Mouse (Mus musculus): Measurements from ENCODE around the gene Gm20388.
"Not testable (repeated sequence)": the region's sequence is repeated elsewhere in the genome, so short reads cannot be mapped to it uniquely, and the experiment has no call there.

The Gm20388 gene

GRCm38 (mm10) chr8:120715200-120715599 lies 804.6 kb downstream of the Gm20388 start:
- no peak for DNase-seq (ENCODE audit: low spot score)

- no peak for DNase-seq (ENCODE audit: low spot score)
These were observed 805.5 kb downstream of the Gm20388 start for GRCm38 (mm10) chr8:120715996-120716680.

- no peak for DNase-seq (ENCODE audit: low spot score)
These were observed 809.1 kb downstream of the Gm20388 start for GRCm38 (mm10) chr8:120719586-120720236.

- DNase-seq (ENCODE audit: low spot score), result no peak
These were observed 812.4 kb downstream of the Gm20388 start for GRCm38 (mm10) chr8:120723025-120723424.

GRCm38 (mm10) chr8:120724096-120724495 lies 813.5 kb downstream of the Gm20388 start:
- not testable (repeated sequence) for DNase-seq (ENCODE audit: low spot score)

- DNase-seq (ENCODE audit: low spot score), result no peak
These were observed 814.4 kb downstream of the Gm20388 start for GRCm38 (mm10) chr8:120724816-120725575.

- no peak for DNase-seq (ENCODE audit: low spot score)
These were observed 814.9 kb downstream of the Gm20388 start for GRCm38 (mm10) chr8:120725576-120725950.

GRCm38 (mm10) chr8:120726051-120726450 lies 815.4 kb downstream of the Gm20388 start:
- DNase-seq (ENCODE audit: low spot score), result no peak

- no peak for DNase-seq (ENCODE audit: low spot score)
These were observed 818.0 kb downstream of the Gm20388 start for GRCm38 (mm10) chr8:120728488-120729160.

GRCm38 (mm10) chr8:120731582-120731981 lies 820.9 kb downstream of the Gm20388 start:
- no peak for DNase-seq (ENCODE audit: low spot score)

- DNase-seq (ENCODE audit: low spot score), result no peak
These were observed 821.4 kb downstream of the Gm20388 start for GRCm38 (mm10) chr8:120732068-120732467.

GRCm38 (mm10) chr8:120735770-120736481 lies 825.3 kb downstream of the Gm20388 start, which contains the start of gene Irf8:
Gene Irf8, plus strand, starts transcription at chr8:120736358.
- peak; percentile 76 for DNase-seq (ENCODE audit: low spot score)

- no peak for DNase-seq (ENCODE audit: low spot score)
These were observed 825.8 kb downstream of the Gm20388 start for GRCm38 (mm10) chr8:120736486-120736885.

GRCm38 (mm10) chr8:120737166-120737565 lies 826.5 kb downstream of the Gm20388 start:
- DNase-seq (ENCODE audit: low spot score), result no peak

- DNase-seq (ENCODE audit: low spot score), result no peak
These were observed 828.1 kb downstream of the Gm20388 start for GRCm38 (mm10) chr8:120738771-120739170.

- no peak for DNase-seq (ENCODE audit: low spot score)
These were observed 828.9 kb downstream of the Gm20388 start for GRCm38 (mm10) chr8:120739526-120739925.

GRCm38 (mm10) chr8:120740579-120740978 lies 829.9 kb downstream of the Gm20388 start:
- DNase-seq (ENCODE audit: low spot score), result no peak

- no peak for DNase-seq (ENCODE audit: low spot score)
These were observed 830.4 kb downstream of the Gm20388 start for GRCm38 (mm10) chr8:120741001-120741400.

GRCm38 (mm10) chr8:120741815-120742530 lies 831.3 kb downstream of the Gm20388 start:
- DNase-seq (ENCODE audit: low spot score), result no peak

GRCm38 (mm10) chr8:120743149-120743897 lies 832.7 kb downstream of the Gm20388 start:
- DNase-seq (ENCODE audit: low spot score), result no peak

Measured in ovary, postnatal 14 days (tissue).